Mouse (Mus musculus) layer of hippocampus, postnatal 25 days (tissue): ENCODE results near the gene En2. TPM values are rescaled to one million over a fixed set of nuclear protein-coding genes. Genes with fewer than 3 reads are reported as not detected.

Source experiments
- DNase-seq, 2 experiments: peaks; one replicate each; pipeline ENCODE4 v3.0.0; 2022; ENCODE audit warnings: mixed read lengths in 2 of 2, low spot score in 1 of 2; ENCODE audit errors: extremely low spot score in 1 of 2
- total RNA-seq, 2 experiments: library from RNA; stranded (reverse); gene quantifications; 2 replicates each; pipeline ENCODE4 v1.2.3; 2021

Gene En2
- total RNA-seq, 2 experiments from 2014 or later = 0.34 to 0.56 TPM

GRCm38 (mm10) chr5:28159072-28159458 is 6.4 kb upstream of the En2 start:
- DNase-seq = no peak

- DNase-seq = no peak
Observed at GRCm38 (mm10) chr5:28159891-28160470, 5.5 kb upstream of the En2 start.

- no peak for DNase-seq
Observed at GRCm38 (mm10) chr5:28161383-28161937, 4.0 kb upstream of the En2 start.

- DNase-seq = peak; percentile 11 to 22
Observed at GRCm38 (mm10) chr5:28161938-28162402, 3.5 kb upstream of the En2 start.

- no peak for DNase-seq
Observed at GRCm38 (mm10) chr5:28163926-28164325, 1.6 kb upstream of the En2 start.

- DNase-seq = peak in 1 of 2 experiments; percentile 7
Observed at GRCm38 (mm10) chr5:28166256-28167231, 1.1 kb downstream of the En2 start.

- DNase-seq = no peak
Observed at GRCm38 (mm10) chr5:28167611-28168252, 2.2 kb downstream of the En2 start.

GRCm38 (mm10) chr5:28168253-28169165 is 3.0 kb downstream of the En2 start:
- DNase-seq = no peak

GRCm38 (mm10) chr5:28169166-28169801 is 3.8 kb downstream of the En2 start:
- no peak for DNase-seq

GRCm38 (mm10) chr5:28170081-28170480 is 4.6 kb downstream of the En2 start:
- no peak for DNase-seq

GRCm38 (mm10) chr5:28170892-28171291 is 5.4 kb downstream of the En2 start:
- no peak for DNase-seq

- DNase-seq = no peak
Observed at GRCm38 (mm10) chr5:28171667-28172066, 6.2 kb downstream of the En2 start.

GRCm38 (mm10) chr5:28172261-28172920 is 6.9 kb downstream of the En2 start:
- DNase-seq = no peak

GRCm38 (mm10) chr5:28172921-28173670 is 7.6 kb downstream of the En2 start:
- no peak for DNase-seq

GRCm38 (mm10) chr5:28173674-28174073 is 8.2 kb downstream of the En2 start:
- DNase-seq = no peak

GRCm38 (mm10) chr5:28174086-28174485 is 8.6 kb downstream of the En2 start:
- DNase-seq = no peak

- no peak for DNase-seq
Observed at GRCm38 (mm10) chr5:28174876-28175569, 9.5 kb downstream of the En2 start.

GRCm38 (mm10) chr5:28175570-28175919 is 10.1 kb downstream of the En2 start:
- no peak for DNase-seq
